Mouse (Mus musculus): ENCODE results near the gene Slc24a5. TPM values are rescaled to one million over a fixed set of nuclear protein-coding genes. Genes with fewer than 3 reads are reported as not detected.

The Slc24a5 gene
- polyA plus RNA-seq, 1 experiment from 2014 or later = 4.7 TPM

GRCm38 (mm10) chr2:125134113-125134512, 66.2 kb downstream of the Slc24a5 start:
- Histone ChIP-seq H3K36me3 (ENCODE audit: control insufficient read depth, insufficient read depth) (no peaks in the 10 kb centered on the region), H3K4me3 (replicated peaks; ENCODE audit: low read length) (no peak overlapping the region), H3K4me2 (ENCODE audit: low read length) (no peak overlapping the region), H3K27ac (ENCODE audit: low read length) (no peak overlapping the region), H3K9me3 (ENCODE audit: control insufficient read depth, low read length) (peaks cover 3% of the 10 kb centered on the region; the same call in 1 of the 2 replicates), H3K4me1 (replicated peaks; ENCODE audit: control insufficient read depth, insufficient read depth, low read length) (peaks cover 8% of the 10 kb centered on the region; the same call in 1 of the 2 replicates), H3K27me3 (replicated peaks; ENCODE audit: control insufficient read depth, insufficient read depth, low read length) (0 out of 2 replicates have a peak, but pooled peaks cover 2% of the 10 kb centered on the region), H3K9ac (replicated peaks; ENCODE audit: low read depth, low read length) (no peak overlapping the region)
- ATAC-seq = no peak
- WGBS = 24% methylated on average over 4 of the region's 4 CpGs

GRCm38 (mm10) chr2:125135903-125136811, 68.2 kb downstream of the Slc24a5 start, which contains the start of gene Ctxn2:
Gene Ctxn2, plus strand, starts transcription at chr2:125136692.
- H3K4me3 ChIP-seq (replicated peaks; ENCODE audit: low read length) = peak within 1 kb of the TSS; percentile 60
- no peaks in the 10 kb centered on the region for H3K36me3 ChIP-seq (ENCODE audit: control insufficient read depth, insufficient read depth)
- peak within 1 kb of the TSS; percentile 72 for H3K27ac ChIP-seq (ENCODE audit: low read length)
- peak within 1 kb of the TSS; percentile 67 for H3K9ac ChIP-seq (replicated peaks; ENCODE audit: low read depth, low read length)
- 0 out of 2 replicates have a peak, but pooled peaks cover 2% of the 10 kb centered on the region for H3K27me3 ChIP-seq (replicated peaks; ENCODE audit: control insufficient read depth, insufficient read depth, low read length)
- ATAC-seq = peak; percentile 81
- H3K4me1 ChIP-seq (replicated peaks; ENCODE audit: control insufficient read depth, insufficient read depth, low read length) = peaks cover 8% of the 10 kb centered on the region; the same call in 1 of the 2 replicates
- peak within 1 kb of the TSS; percentile 81 for H3K4me2 ChIP-seq (ENCODE audit: low read length)
- WGBS = under 1% methylated on average over 39 of the region's 39 CpGs
- H3K9me3 ChIP-seq (ENCODE audit: control insufficient read depth, low read length) = peaks cover 3% of the 10 kb centered on the region; the same call in 1 of the 2 replicates

- ATAC-seq = no peak
- no peaks in the 10 kb centered on the region for H3K36me3 ChIP-seq (ENCODE audit: control insufficient read depth, insufficient read depth)
- peaks cover 8% of the 10 kb centered on the region; the same call in 1 of the 2 replicates for H3K4me1 ChIP-seq (replicated peaks; ENCODE audit: control insufficient read depth, insufficient read depth, low read length)
- H3K27me3 ChIP-seq (replicated peaks; ENCODE audit: control insufficient read depth, insufficient read depth, low read length) = 0 out of 2 replicates have a peak, but pooled peaks cover 2% of the 10 kb centered on the region
- H3K4me2 ChIP-seq (ENCODE audit: low read length) = peak overlapping the region; percentile 81
- H3K4me3 ChIP-seq (replicated peaks; ENCODE audit: low read length) = peak overlapping the region; percentile 60
- peaks cover 3% of the 10 kb centered on the region; the same call in 1 of the 2 replicates for H3K9me3 ChIP-seq (ENCODE audit: control insufficient read depth, low read length)
- peak overlapping the region; percentile 72 for H3K27ac ChIP-seq (ENCODE audit: low read length)
- WGBS = 28% methylated on average over 7 of the region's 7 CpGs
- H3K9ac ChIP-seq (replicated peaks; ENCODE audit: low read depth, low read length) = peak overlapping the region; percentile 67; the same call in 1 of the 2 replicates
Observed at GRCm38 (mm10) chr2:125136846-125137245, 68.9 kb downstream of the Slc24a5 start.

Other genes starting within 250 kb of the Slc24a5 start
- gene Myef2, start 55.5 kb downstream of the Slc24a5 start, polyA plus RNA-seq (2015; fragmentation: Nextera tagmentation; extraction: Ambion mirVana) = 262 and 276 TPM in 2 replicates
- 3.8 and 6.8 TPM in 2 replicates for gene Ctxn2, start 68.6 kb downstream of the Slc24a5 start, polyA plus RNA-seq (2015; fragmentation: Nextera tagmentation; extraction: Ambion mirVana)
- gene Slc12a1, start 84.4 kb downstream of the Slc24a5 start, polyA plus RNA-seq (2015; fragmentation: Nextera tagmentation; extraction: Ambion mirVana) = 0.04 TPM in 1 of 2 replicates, not detected in the other
- gene Dut, start 179.1 kb downstream of the Slc24a5 start, polyA plus RNA-seq (2015; fragmentation: Nextera tagmentation; extraction: Ambion mirVana) = 87.9 and 91.3 TPM in 2 replicates